ENCODE assay signal across 10 mouse cellular contexts in genomic region chr11:121549843-121550647, GRCm38 (mm10). TPM values are rescaled to one million over a fixed set of nuclear protein-coding genes. Genes with fewer than 3 reads are reported as not detected.
DNase-seq lines count a peak whose midpoint lies in the region; ATAC-seq and TF ChIP-seq lines count a peak whose summit lies in the region.
"Had no signal": no experiment of that assay in that cellular context is flagged by ENCODE, and none has a peak within 500 bp of the region (broad histone marks: within the 10 kb centered on the region; RNA-seq: fewer than 3 reads in every experiment).

No protein-coding gene starts in this region.

- H3K36me3 ChIP-seq in liver, embryonic 14.5 days (replicated peaks; ENCODE audit: control insufficient read depth, insufficient read depth, low read depth): peaks cover 5% of the 10 kb centered on the region

- H3K4me2 ChIP-seq in liver, embryonic 14.5 days (ENCODE audit: low read depth): peak overlapping the region; percentile 55

- no peak overlapping the region for H3K9ac ChIP-seq in liver, embryonic 14.5 days (replicated peaks)

- H3K4me1 ChIP-seq in liver, embryonic 14.5 days (replicated peaks; ENCODE audit: control insufficient read depth in 2 of 2, insufficient read depth in 2 of 2, low read length in 1 of 2): peaks cover 46 to 55% of the 10 kb centered on the region in 2 experiments
- 0 out of 2 replicates have a peak, but pooled peaks cover 5% of the 10 kb centered on the region for H3K4me1 ChIP-seq in cerebellum, adult 2 months (ENCODE audit: control insufficient read depth, insufficient read depth, low read length)

- no peak overlapping the region for H3K4me3 ChIP-seq in liver, embryonic 14.5 days (ENCODE audit: insufficient read depth in 1 of 2, low read depth in 2 of 2, low read length in 2 of 2)
- no peak overlapping the region for H3K4me3 ChIP-seq in cerebellum, adult 2 months (replicated peaks; ENCODE audit: insufficient read depth, low read depth, low read length)

- H3K27ac ChIP-seq in liver, embryonic 14.5 days: peak overlapping the region; percentile 99
- no peak overlapping the region for H3K27ac ChIP-seq in cerebellum, adult 2 months (ENCODE audit: insufficient read depth, low read length)

- no peaks in the 10 kb centered on the region for H3K9me3 ChIP-seq in liver, embryonic 14.5 days (ENCODE audit: control insufficient read depth, low read length)

- no peak for TF ChIP-seq EP300 in liver, embryonic 14.5 days (IDR thresholded peaks at IDR 0.05; ENCODE audit: low read depth)

- no peak for TF ChIP-seq CTCF in liver, embryonic 14.5 days (IDR thresholded peaks at IDR 0.05; ENCODE audit: low read depth)
- no peak for TF ChIP-seq CTCF in cerebellum, adult 2 months (IDR thresholded peaks at IDR 0.05; ENCODE audit: borderline replicate concordance, insufficient read depth, low read depth, low read length)

- ATAC-seq in liver, embryonic 14.5 days (ENCODE audit: insufficient read depth): no peak

- 84% methylated on average over 17 of the region's 17 CpGs for WGBS in liver, embryonic 14.5 days (ENCODE audit: insufficient replicate concordance)
- 60% methylated on average over 17 of the region's 17 CpGs for WGBS in cerebellum, adult 2 months

- peak; percentile 68 to 75 for DNase-seq in cerebellum, postnatal 10 days
- no peak for DNase-seq in cerebellum, adult 9-11 months
- peak; percentile 23 for DNase-seq in urinary bladder, postnatal 14 days (ENCODE audit: low spot score)
- no peak for DNase-seq in urinary bladder, postnatal 10 days (ENCODE audit: low spot score)
- no peak for DNase-seq in liver, embryonic 14.5 days (ENCODE audit: low read depth in 3 of 3, low spot score in 3 of 3)
- no peak for DNase-seq in layer of hippocampus, postnatal 25 days (ENCODE audit: extremely low spot score in 1 of 2, low spot score in 1 of 2)
- DNase-seq in layer of hippocampus, postnatal 14 days (ENCODE audit: low spot score in 2 of 2): no peak
- DNase-seq in cerebellum, adult 2 months: no peak
- DNase-seq: gastrocnemius, postnatal 10 days; retina, postnatal 1 day had no signal

- no peaks in the 10 kb centered on the region for H3K27me3 ChIP-seq in liver, embryonic 14.5 days (ENCODE audit: control insufficient read depth, insufficient read depth, low read length)
- H3K27me3 ChIP-seq in cerebellum, adult 2 months (ENCODE audit: control insufficient read depth, insufficient read depth, low read length): no peaks in the 10 kb centered on the region

- TF ChIP-seq POLR2A in cerebellum, adult 2 months (IDR thresholded peaks at IDR 0.05; ENCODE audit: borderline replicate concordance, insufficient read depth, low read length): no peak

RNA-seq across cellular contexts. Expression of gene Zfp750, which starts 30.9 kb away (rescaled TPM):
- 0.11 and 0.12 TPM in 2 replicates for polyA plus RNA-seq in liver, embryonic 14.5 days (2012; rRNA removed)
- polyA plus RNA-seq in liver, embryonic 14.5 days (2014; fragmentation: Nextera tagmentation; extraction: Ambion mirVana): 0.23 and 0.24 TPM in 2 replicates
- under 1 TPM; 0.14 to 0.22 TPM for total RNA-seq in layer of hippocampus, postnatal 25 days (2021)
- under 1 TPM; 0.12 to 0.14 TPM for total RNA-seq in layer of hippocampus, postnatal 14 days (2021)
- 0.98 and 1.00 TPM in 2 replicates for polyA plus RNA-seq in cerebellum, adult 2 months (2012; rRNA removed)
- total RNA-seq: gastrocnemius, postnatal 10 days had no signal

Comparison
In these comparisons a context has a peak if more than half of its experiments do, and no peak if none do; other contexts are left out.
1. DNase-seq: peak in cerebellum, postnatal 10 days (2 of 2) and urinary bladder, postnatal 14 days (single experiment); none in cerebellum, adult 9-11 months (single experiment), urinary bladder, postnatal 10 days (single experiment), liver, embryonic 14.5 days (0 of 3), layer of hippocampus, postnatal 25 days (0 of 2), layer of hippocampus, postnatal 14 days (0 of 2) and cerebellum, adult 2 months (0 of 2).